Mouse (Mus musculus): ENCODE results near the gene Btbd35f18. TPM values are rescaled to one million over a fixed set of nuclear protein-coding genes. Genes with fewer than 3 reads are reported as not detected.

Btbd35f18 gene
- not detected for polyA plus RNA-seq (2014; fragmentation: Illumina TruSeq; extraction: RNeasy Lipid Tissue Mini Kit (QIAGEN cat#74804))

DNA sequence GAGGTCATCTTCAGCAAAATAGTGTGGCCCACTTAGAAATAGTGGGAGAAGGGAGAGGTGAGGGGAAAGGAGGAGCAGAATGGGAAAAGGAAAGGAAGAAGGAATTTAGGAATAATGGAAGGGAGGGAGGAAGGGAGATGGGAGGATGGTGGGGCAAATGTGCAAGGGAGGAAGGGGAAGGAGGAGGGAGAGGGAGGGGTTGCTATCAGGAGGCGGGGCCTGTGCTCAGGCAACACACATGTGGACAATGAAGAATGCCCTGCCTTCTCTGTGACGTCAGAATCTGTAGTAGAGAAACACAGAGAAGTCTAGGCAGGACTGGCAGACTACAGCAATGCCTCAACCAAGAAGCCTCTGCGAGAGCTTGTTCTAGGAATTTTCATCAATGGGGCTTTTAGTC is at the start of gene Btbd35f18:
Btbd35f18 (plus strand) TSS at position 301 of the 400 bp plus-strand sequence.

Other genes with a start within 250 kb of the Btbd35f18 start
- not detected for gene Btbd35f10, start 52.7 kb downstream of the Btbd35f18 start, polyA plus RNA-seq (2014; fragmentation: Illumina TruSeq; extraction: RNeasy Lipid Tissue Mini Kit (QIAGEN cat#74804))

All from ovary, adult 10 weeks (tissue).